Mouse (Mus musculus) bone marrow, adult 2 months (tissue): ENCODE measurements around the gene Gm10382. TPM values are rescaled to one million over a fixed set of nuclear protein-coding genes. Genes with fewer than 3 reads are reported as not detected.
"Not testable (repeated sequence)": the region's sequence is repeated elsewhere in the genome, so short reads cannot be mapped to it uniquely, and the experiment has no call there.

Source experiments
- H3K27ac ChIP-seq: fragments of 200-500 bp; 2 replicates; pipeline ENCODE4 v1.5.1; 2012; ENCODE audit warnings: low read depth, mild to moderate bottlenecking, control low read depth, inconsistent platforms, low read length; ENCODE audit not compliant: control insufficient read depth, poor library complexity, insufficient read depth
- H3K4me1 ChIP-seq: fragments of 200-500 bp; 2 replicates; pipeline ENCODE4 v1.6.1; 2011; ENCODE audit warnings: low read length; ENCODE audit not compliant: control insufficient read depth, insufficient read depth
- H3K4me3 ChIP-seq: fragments of 200-500 bp; replicated peaks from 2 replicates; pipeline ENCODE3; 2011; ENCODE audit warnings: mild to moderate bottlenecking, low read depth, low read length, control low read depth; ENCODE audit not compliant: control insufficient read depth
- CTCF ChIP-seq: fragments of 200-500 bp; IDR thresholded peaks from 2 replicates; pipeline ENCODE4 v1.5.1; 2011; ENCODE audit warnings: low read length, control low read depth; ENCODE audit not compliant: control insufficient read depth, insufficient read depth
- POLR2A ChIP-seq: fragments of 200-500 bp; IDR thresholded peaks from 2 replicates; pipeline ENCODE4 v1.6.1; 2011; ENCODE audit warnings: low read depth, mild to moderate bottlenecking, control low read depth, low read length, borderline replicate concordance; ENCODE audit not compliant: control insufficient read depth
- WGBS: fragments of 180-500 bp; shearing (Covaris S2); methylation state at CpG from one replicate; pipeline ENCODE4 v1.1.7; 2018; 5-methylcytosine and 5-hydroxymethylcytosine counted together
- polyA plus RNA-seq: library from polyadenylated mRNA; stranded (reverse); fragments of >200 nt; gene quantifications from 2 replicates; pipeline ENCODE4 v1.2.4, GENCODE M21; 2011; ENCODE audit warnings: low replicate concordance; ENCODE audit not compliant: missing spikeins, insufficient read depth, insufficient read length

Gene Gm10382
- polyA plus RNA-seq, 1 experiment = not detected

DNA sequence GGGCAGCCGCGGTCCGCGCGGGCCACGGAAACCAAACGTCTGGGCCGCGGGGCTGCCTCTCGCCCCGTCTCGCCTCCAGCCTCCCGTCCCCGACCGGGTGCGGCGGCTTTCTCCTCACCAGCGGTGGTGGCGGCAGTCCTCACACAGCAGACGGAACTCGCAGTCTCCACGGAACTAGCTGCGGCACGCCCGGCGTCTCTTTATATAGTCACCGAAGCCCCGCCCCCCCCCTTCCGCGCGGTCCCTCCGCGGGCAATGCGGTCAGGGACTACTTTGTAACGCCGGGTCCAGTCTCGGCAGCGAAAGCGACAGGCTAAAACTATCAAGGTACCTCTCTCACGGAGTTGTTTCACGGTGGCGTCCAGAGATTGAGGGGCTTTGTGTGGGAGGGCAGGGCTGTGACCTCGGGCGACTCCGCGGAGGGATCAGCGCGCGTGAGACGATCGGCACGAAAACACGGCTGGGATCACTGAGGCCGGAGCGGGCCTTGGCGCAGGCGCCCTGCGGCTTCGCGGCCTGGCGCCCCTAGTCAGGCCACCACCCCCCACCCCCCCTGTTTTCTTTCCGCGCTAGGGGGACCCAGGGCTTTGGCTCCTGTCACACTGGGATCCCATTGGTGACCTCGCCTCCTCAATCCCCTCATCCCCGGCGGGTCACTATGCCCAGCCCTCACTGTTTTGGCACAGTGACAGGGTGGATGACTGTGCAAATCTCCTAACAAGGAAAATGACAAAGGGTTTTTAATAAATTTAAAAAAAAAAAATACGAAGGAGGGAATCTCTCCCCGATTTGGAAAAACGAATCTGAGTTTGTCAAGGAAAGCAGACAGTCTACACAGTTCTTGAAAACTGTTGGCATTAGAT, 688 bp downstream of the Gm10382 start, which contains the start of gene Ubc:
TSS of gene Ubc (minus strand) at position 624 of the 863 bp plus-strand sequence.
- peaks cover 1% of the 10 kb centered on the region; the same call in 1 of the 2 replicates for H3K4me1 ChIP-seq
- H3K4me3 ChIP-seq = peak within 1 kb of the TSS; percentile 83
- TF ChIP-seq POLR2A = peak; percentile 99
- TF ChIP-seq CTCF = no peak
- peak within 1 kb of the TSS; percentile 100 for H3K27ac ChIP-seq
- WGBS = under 1% methylated on average over 68 of the region's 69 CpGs

DNA sequence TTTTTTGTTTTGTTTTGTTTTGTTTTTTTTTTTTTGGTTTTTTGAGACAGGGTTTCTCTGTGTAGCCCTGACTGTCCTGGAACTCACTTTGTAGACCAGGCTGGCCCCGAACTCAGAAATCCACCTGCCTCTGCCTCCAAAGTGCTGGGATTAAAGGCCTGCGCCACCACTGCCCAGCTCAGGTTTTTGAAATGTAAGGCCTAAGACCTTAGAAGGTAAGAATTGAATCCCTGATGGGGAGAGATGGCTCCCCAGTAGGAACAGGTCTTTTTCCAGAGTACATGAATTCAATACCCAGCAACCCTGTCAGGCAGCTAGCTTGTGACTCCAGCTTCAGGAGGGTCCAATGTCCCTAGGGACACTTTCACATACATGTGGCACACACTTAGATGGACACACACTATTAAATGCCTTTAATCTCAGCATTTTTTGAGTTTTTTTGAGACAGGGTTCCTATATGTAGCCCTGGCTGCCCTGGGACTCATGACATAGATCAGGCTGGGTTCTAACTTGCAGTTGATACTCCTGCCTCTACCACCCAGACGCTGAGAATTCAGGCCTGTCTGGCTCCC, 1.9 kb downstream of the Gm10382 start:
- Histone ChIP-seq H3K27ac (no peak overlapping the region; the same call in 1 of the 2 replicates), H3K4me1 (peaks cover 1% of the 10 kb centered on the region; the same call in 1 of the 2 replicates), H3K4me3 (no peak overlapping the region)
- no peak for TF ChIP-seq POLR2A
- no peak for TF ChIP-seq CTCF
- WGBS = 69% methylated on average over 3 of the region's 3 CpGs

DNA sequence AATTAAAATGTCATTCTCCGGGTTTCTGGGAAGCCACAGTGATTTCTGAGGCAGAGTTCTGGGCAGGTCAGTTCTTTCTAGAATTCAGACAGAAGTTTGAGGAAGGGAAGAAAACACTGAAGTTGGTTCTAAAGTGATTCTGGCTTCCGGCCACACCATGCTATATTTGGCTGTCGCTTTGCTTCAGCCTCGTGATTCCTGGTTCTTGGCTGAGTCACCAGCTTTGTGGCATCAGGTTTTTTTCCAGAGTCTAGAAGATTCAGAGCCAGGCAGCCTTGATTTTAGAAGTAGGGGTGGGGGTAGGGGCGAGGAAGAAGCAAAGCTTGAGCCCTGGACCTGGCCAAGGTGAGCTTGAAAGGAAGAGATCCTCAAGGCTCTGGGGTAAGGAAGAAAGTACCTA, 2.5 kb downstream of the Gm10382 start:
- 10% methylated on average over 5 of the region's 5 CpGs for WGBS
- H3K4me1 ChIP-seq = peaks cover 1% of the 10 kb centered on the region; the same call in 1 of the 2 replicates
- no peak for TF ChIP-seq CTCF
- no peak for TF ChIP-seq POLR2A
- H3K27ac ChIP-seq = peak overlapping the region; percentile 81
- H3K4me3 ChIP-seq = no peak overlapping the region

DNA sequence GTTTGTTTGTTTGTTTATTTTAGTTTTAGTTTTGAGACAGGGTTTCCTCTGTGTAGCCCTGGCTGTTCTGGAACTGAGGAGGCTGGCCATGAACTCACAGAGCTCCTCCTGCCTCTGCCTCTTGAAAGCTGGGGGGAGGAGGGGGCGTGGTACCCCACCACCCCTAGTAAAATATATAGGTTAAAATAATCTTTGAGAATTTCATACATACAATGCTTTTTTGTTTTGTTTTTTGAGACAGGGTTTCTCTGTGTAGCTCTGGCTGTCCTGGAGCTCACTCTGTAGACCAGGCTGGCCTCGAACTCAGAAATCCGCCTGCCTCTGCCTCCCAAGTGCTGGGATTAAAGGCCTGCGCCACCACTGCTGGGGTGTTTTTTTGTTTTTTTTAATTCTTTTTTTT, 3.1 kb downstream of the Gm10382 start:
- WGBS = 81% methylated on average over 4 of the region's 4 CpGs
- not testable (repeated sequence) for H3K4me3 ChIP-seq, H3K4me1 ChIP-seq

DNA sequence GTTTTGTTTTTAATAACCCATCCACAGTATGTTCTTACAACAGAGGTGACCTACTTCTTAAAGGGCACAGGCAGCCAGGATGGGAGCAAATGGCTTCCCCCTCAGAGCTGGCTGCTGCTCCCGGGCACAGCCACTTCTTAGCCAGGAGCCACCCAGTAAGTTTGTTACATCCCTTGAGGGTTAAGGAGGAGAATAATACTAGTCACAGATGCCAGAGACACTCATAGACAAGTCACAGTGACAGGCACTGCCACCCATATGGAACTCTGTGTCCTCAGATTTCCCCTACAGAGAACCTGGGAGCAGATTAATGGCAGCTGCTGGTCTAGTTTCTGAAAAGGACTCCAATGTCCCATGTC, 3.5 kb downstream of the Gm10382 start:
- TF ChIP-seq POLR2A (no peak), CTCF (no peak)
- Histone ChIP-seq H3K4me1 (peaks cover 1% of the 10 kb centered on the region; the same call in 1 of the 2 replicates), H3K4me3 (peak overlapping the region; percentile 40), H3K27ac (peak overlapping the region; percentile 83)
- WGBS = 14% methylated on average over 1 of the region's 1 CpGs

More for the DNA sequence above, 3.1 kb downstream of the Gm10382 start:
- H3K27ac ChIP-seq = peak overlapping the region; percentile 81; the same call in 1 of the 2 replicates

DNA sequence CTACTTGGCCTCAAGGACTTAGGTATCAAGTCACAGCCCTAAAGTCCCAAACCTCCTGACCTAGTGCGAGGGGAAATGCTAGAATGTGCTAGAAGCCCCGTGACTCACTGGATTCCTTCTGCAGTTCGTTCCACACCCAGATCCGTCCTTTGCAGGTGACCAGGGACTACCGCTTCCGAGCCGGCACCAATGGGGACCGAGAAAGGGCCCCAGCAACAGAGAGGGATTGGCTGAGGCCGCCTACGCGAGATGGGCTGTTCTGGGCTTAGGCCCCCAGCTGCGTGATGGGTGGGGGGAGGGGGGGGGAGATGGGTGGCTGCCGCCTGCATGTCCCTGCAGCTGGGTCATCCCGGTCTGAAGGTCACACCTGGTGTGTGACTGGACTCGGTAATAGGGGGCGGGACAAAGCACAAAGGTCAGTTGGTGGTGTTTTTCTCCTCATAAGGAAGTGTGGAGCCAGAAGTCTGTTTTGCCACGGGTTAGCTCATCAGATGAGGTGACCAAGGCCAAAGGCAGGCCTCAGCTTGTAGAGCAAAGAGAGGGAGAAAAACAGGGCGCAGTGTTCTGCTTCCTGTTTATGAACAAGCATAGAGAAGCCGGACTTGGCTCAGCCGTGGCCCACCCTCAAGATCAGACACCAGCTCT, 4.0 kb downstream of the Gm10382 start:
- WGBS = 0% methylated on average over 20 of the region's 20 CpGs
- Histone ChIP-seq H3K4me1 (peaks cover 1% of the 10 kb centered on the region; the same call in 1 of the 2 replicates), H3K4me3 (peak overlapping the region; percentile 68), H3K27ac (peak overlapping the region; percentile 88)
- no peak for TF ChIP-seq CTCF
- peak; percentile 60; the same call in 1 of the 2 replicates for TF ChIP-seq POLR2A

DNA sequence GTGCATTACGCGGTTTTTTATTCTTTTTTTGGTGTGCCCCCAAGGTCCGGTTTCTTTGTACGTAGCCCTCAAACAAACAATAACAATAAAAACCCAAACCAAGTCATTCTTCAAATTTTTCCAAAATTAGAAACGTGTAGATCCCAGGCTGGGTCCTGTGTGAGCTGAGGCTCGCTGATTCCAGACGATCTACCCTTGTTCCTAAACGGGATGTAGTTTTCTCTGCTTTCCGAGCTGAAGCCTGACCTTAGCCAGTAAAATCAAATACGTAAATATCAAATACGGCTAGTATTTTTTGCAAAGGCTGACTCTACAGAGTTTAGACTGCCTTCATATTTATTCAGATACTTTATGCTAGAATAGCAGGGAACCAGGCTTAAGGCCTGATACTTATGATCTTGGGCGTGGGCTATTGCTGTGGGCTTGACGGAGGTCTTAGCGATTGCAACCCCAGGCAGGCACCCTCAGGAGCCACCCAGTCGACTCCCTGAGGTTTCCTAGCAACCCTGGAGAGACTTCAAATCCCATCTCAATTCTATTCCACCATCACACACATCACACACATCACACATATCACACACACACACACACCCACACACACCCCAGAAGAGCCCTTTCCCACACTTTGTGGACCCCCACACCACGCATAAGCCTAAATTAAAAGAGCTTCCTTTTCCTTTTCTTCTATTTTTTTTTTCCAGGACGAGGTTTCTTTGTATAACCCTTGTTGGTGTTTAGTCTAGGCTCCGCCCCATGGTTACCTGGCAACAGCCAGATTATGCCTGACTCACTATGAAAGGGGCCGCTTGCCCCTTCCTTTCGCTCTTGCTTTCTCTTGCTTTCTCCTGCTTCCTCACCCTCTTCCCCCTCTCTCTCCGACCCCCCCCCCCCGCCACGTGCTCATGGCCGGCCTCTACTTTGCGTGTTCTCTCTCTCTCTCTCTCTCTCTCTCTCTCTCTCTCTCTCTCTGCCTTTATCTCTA, 4.8 kb downstream of the Gm10382 start:
- Histone ChIP-seq H3K4me1 (peaks cover 1% of the 10 kb centered on the region; the same call in 1 of the 2 replicates), H3K27ac (peak overlapping the region; percentile 88), H3K4me3 (peak overlapping the region; percentile 68)
- WGBS = 6% methylated on average over 23 of the region's 25 CpGs
- TF ChIP-seq CTCF (no peak), POLR2A (no peak)

DNA sequence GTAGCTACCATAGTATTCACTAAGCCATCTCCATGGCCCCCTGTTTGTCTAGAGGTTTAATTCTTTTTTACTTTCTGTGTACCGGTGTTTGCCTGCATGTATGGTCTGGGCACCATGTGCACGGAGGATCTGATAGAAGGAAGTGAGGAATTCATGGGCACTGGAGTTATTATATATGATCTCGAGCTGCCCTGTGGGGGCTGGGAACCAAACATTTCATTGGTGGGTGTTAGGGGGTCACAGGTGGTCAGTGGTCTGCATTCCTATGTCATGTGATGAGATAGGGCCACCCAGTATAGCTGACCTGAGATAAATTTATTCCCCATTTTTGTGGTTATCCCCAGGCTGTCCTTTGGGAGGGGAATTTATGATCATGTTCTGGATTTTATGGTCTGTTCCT, 5.9 kb downstream of the Gm10382 start:
- TF ChIP-seq POLR2A (no peak), CTCF (no peak)
- Histone ChIP-seq H3K4me1 (peaks cover 1% of the 10 kb centered on the region; the same call in 1 of the 2 replicates), H3K27ac (no peak overlapping the region), H3K4me3 (no peak overlapping the region)
- WGBS = 44% methylated on average over 3 of the region's 3 CpGs
